Mouse (Mus musculus) embryonic fibroblast, embryonic 13.5 days (primary cell): ENCODE results near the gene Dnase1l3.

Source experiments
- CTCF ChIP-seq: IDR thresholded peaks from 2 replicates; pipeline ENCODE4 v1.5.1; 2011; ENCODE audit warnings: mild to moderate bottlenecking, control low read depth, low read length, moderate library complexity, borderline replicate concordance; ENCODE audit not compliant: insufficient read depth
- POLR2A ChIP-seq: IDR thresholded peaks from 2 replicates; pipeline ENCODE4 v1.6.1; 2011; ENCODE audit warnings: low read depth, mild to moderate bottlenecking, control low read depth, low read length, moderate library complexity

DNA sequence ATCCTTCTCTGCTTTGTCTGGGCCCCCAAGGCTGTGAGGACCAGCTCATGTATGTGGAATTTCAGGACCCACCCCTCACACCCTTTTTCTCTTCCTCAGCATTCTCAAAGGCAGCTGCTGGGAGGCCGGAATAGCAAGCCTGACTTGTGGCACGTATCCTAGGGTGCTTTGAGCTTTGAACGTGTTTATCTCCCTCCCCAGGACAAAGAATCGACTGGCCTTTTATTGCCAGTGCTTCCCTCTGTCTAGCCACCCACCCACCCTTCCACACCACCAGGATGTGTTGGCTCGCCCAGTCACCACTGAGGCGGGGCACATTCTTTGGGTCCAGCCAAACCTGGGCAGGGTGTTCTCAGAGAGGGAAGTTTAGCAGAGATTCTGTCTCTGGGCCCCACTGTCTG, 40.3 kb downstream of the Dnase1l3 start:
- TF ChIP-seq CTCF (no peak), POLR2A (no peak)
